Mouse (Mus musculus): Measurements from ENCODE around the gene Polr1c. TPM values are rescaled to one million over a fixed set of nuclear protein-coding genes. Genes with fewer than 3 reads are reported as not detected.

The Polr1c gene
- polyA plus RNA-seq, 1 experiment from 2014 or later = 91.8 TPM

GRCm38 (mm10) chr17:46241471-46241870 is 6.4 kb downstream of the Polr1c start:
- Histone ChIP-seq H3K36me3 (peaks cover 87% of the 10 kb centered on the region), H3K9ac (no peak overlapping the region)
- WGBS = 86% methylated on average over 11 of the region's 11 CpGs

GRCm38 (mm10) chr17:46239516-46240114 is 8.2 kb downstream of the Polr1c start:
- no peaks in the 10 kb centered on the region for H3K4me1 ChIP-seq
- no peaks in the 10 kb centered on the region for H3K27me3 ChIP-seq
- 94% methylated on average over 15 of the region's 15 CpGs for WGBS
- H3K4me3 ChIP-seq = no peak overlapping the region
- H3K9me3 ChIP-seq (replicated peaks) = no peaks in the 10 kb centered on the region
- no peak for ATAC-seq (ENCODE audit: low FRiP score)
- peaks cover 86% of the 10 kb centered on the region for H3K36me3 ChIP-seq
- H3K27ac ChIP-seq = no peak overlapping the region
- H3K4me2 ChIP-seq (replicated peaks) = no peak overlapping the region
- no peak overlapping the region for H3K9ac ChIP-seq

More at GRCm38 (mm10) chr17:46241471-46241870, 6.4 kb downstream of the Polr1c start:
- no peak for ATAC-seq (ENCODE audit: low FRiP score)
- Histone ChIP-seq H3K4me1 (peaks cover under 1% of the 10 kb centered on the region), H3K9me3 (replicated peaks) (no peaks in the 10 kb centered on the region), H3K4me2 (replicated peaks) (no peak overlapping the region), H3K4me3 (no peak overlapping the region), H3K27me3 (no peaks in the 10 kb centered on the region), H3K27ac (no peak overlapping the region)

- Histone ChIP-seq H3K36me3 (peaks cover 78% of the 10 kb centered on the region), H3K9ac (no peak overlapping the region), H3K27ac (no peak overlapping the region), H3K4me1 (no peaks in the 10 kb centered on the region), H3K9me3 (replicated peaks) (no peaks in the 10 kb centered on the region), H3K27me3 (no peaks in the 10 kb centered on the region), H3K4me2 (replicated peaks) (no peak overlapping the region), H3K4me3 (no peak overlapping the region)
- 87% methylated on average over 5 of the region's 5 CpGs for WGBS
- ATAC-seq (ENCODE audit: low FRiP score) = no peak
These were observed 10.4 kb downstream of the Polr1c start for GRCm38 (mm10) chr17:46237480-46237879.

- no peak overlapping the region for H3K27ac ChIP-seq
- no peaks in the 10 kb centered on the region for H3K9me3 ChIP-seq (replicated peaks)
- WGBS = 96% methylated on average over 6 of the region's 6 CpGs
- H3K4me1 ChIP-seq = no peaks in the 10 kb centered on the region
- H3K36me3 ChIP-seq = peaks cover 74% of the 10 kb centered on the region
- no peak overlapping the region for H3K9ac ChIP-seq
- no peak overlapping the region for H3K4me2 ChIP-seq (replicated peaks)
- ATAC-seq (ENCODE audit: low FRiP score) = no peak
- H3K27me3 ChIP-seq = no peaks in the 10 kb centered on the region
- no peak overlapping the region for H3K4me3 ChIP-seq
These were observed 10.8 kb downstream of the Polr1c start for GRCm38 (mm10) chr17:46237079-46237478.

- H3K27me3 ChIP-seq = no peaks in the 10 kb centered on the region
- peaks cover 71% of the 10 kb centered on the region for H3K36me3 ChIP-seq
- no peak overlapping the region for H3K27ac ChIP-seq
- no peaks in the 10 kb centered on the region for H3K9me3 ChIP-seq (replicated peaks)
- no peak overlapping the region for H3K4me2 ChIP-seq (replicated peaks)
- 94% methylated on average over 1 of the region's 1 CpGs for WGBS
- no peak overlapping the region for H3K4me3 ChIP-seq
- H3K9ac ChIP-seq = no peak overlapping the region
- no peak for ATAC-seq (ENCODE audit: low FRiP score)
- no peaks in the 10 kb centered on the region for H3K4me1 ChIP-seq
These were observed 11.8 kb downstream of the Polr1c start for GRCm38 (mm10) chr17:46236067-46236466.

GRCm38 (mm10) chr17:46227576-46227975 is 20.3 kb downstream of the Polr1c start:
- WGBS = 87% methylated on average over 7 of the region's 7 CpGs
- no peak for ATAC-seq (ENCODE audit: low FRiP score)
- Histone ChIP-seq H3K27ac (no peak overlapping the region), H3K27me3 (no peaks in the 10 kb centered on the region), H3K4me3 (no peak overlapping the region), H3K4me2 (replicated peaks) (no peak overlapping the region), H3K9ac (no peak overlapping the region), H3K36me3 (peaks cover 91% of the 10 kb centered on the region), H3K9me3 (replicated peaks) (no peaks in the 10 kb centered on the region), H3K4me1 (no peaks in the 10 kb centered on the region)

GRCm38 (mm10) chr17:46221601-46222000 is 26.3 kb downstream of the Polr1c start:
- no peak for ATAC-seq (ENCODE audit: low FRiP score)
- Histone ChIP-seq H3K27ac (no peak overlapping the region), H3K9me3 (replicated peaks) (no peaks in the 10 kb centered on the region), H3K36me3 (peaks cover 97% of the 10 kb centered on the region), H3K9ac (no peak overlapping the region), H3K4me2 (replicated peaks) (no peak overlapping the region), H3K4me3 (no peak overlapping the region), H3K27me3 (no peaks in the 10 kb centered on the region), H3K4me1 (no peaks in the 10 kb centered on the region)
- 94% methylated on average over 3 of the region's 3 CpGs for WGBS

GRCm38 (mm10) chr17:46210550-46210949 is 37.3 kb downstream of the Polr1c start:
- no peaks in the 10 kb centered on the region for H3K9me3 ChIP-seq (replicated peaks)
- H3K36me3 ChIP-seq = peaks cover 90% of the 10 kb centered on the region
- H3K4me3 ChIP-seq = no peak overlapping the region
- no peak overlapping the region for H3K9ac ChIP-seq
- H3K4me2 ChIP-seq (replicated peaks) = no peak overlapping the region
- H3K27me3 ChIP-seq = no peaks in the 10 kb centered on the region
- ATAC-seq (ENCODE audit: low FRiP score) = no peak
- 94% methylated on average over 3 of the region's 3 CpGs for WGBS
- H3K27ac ChIP-seq = no peak overlapping the region
- no peaks in the 10 kb centered on the region for H3K4me1 ChIP-seq

- peaks cover 57% of the 10 kb centered on the region for H3K36me3 ChIP-seq
- no peak for ATAC-seq (ENCODE audit: low FRiP score)
- no peaks in the 10 kb centered on the region for H3K27me3 ChIP-seq
- no peak overlapping the region for H3K9ac ChIP-seq
- no peak overlapping the region for H3K27ac ChIP-seq
- no peak overlapping the region for H3K4me2 ChIP-seq (replicated peaks)
- no peak overlapping the region for H3K4me3 ChIP-seq
- H3K4me1 ChIP-seq = peaks cover 15% of the 10 kb centered on the region
- H3K9me3 ChIP-seq (replicated peaks) = no peaks in the 10 kb centered on the region
These were observed 41.2 kb downstream of the Polr1c start for GRCm38 (mm10) chr17:46206676-46207075.

- H3K27me3 ChIP-seq = no peaks in the 10 kb centered on the region
- H3K27ac ChIP-seq = peak overlapping the region; percentile 87
- H3K4me1 ChIP-seq = peaks cover 22% of the 10 kb centered on the region
- no peaks in the 10 kb centered on the region for H3K9me3 ChIP-seq (replicated peaks)
- H3K36me3 ChIP-seq = peaks cover 38% of the 10 kb centered on the region
- no peak; the same call in 1 of the 2 replicates for ATAC-seq (ENCODE audit: low FRiP score)
- under 1% methylated on average over 20 of the region's 20 CpGs for WGBS
- peak overlapping the region; percentile 88 for H3K9ac ChIP-seq
- peak overlapping the region; percentile 94 for H3K4me2 ChIP-seq (replicated peaks)
- H3K4me3 ChIP-seq = peak overlapping the region; percentile 93
These were observed 44.8 kb downstream of the Polr1c start for GRCm38 (mm10) chr17:46203078-46203477.

GRCm38 (mm10) chr17:46202421-46203071 is 45.3 kb downstream of the Polr1c start, which contains the start of the genes Polh and Xpo5:
Gene Polh, minus strand, starts transcription at chr17:46202645.
Gene Xpo5, plus strand, starts transcription at chr17:46202782.
- under 1% methylated on average over 66 of the region's 66 CpGs for WGBS
- ATAC-seq (ENCODE audit: low FRiP score) = peak; percentile 95
- no peaks in the 10 kb centered on the region for H3K27me3 ChIP-seq

GRCm38 (mm10) chr17:46201151-46201550 is 46.7 kb downstream of the Polr1c start:
- H3K27me3 ChIP-seq = no peaks in the 10 kb centered on the region
- H3K9ac ChIP-seq = peak overlapping the region; percentile 88; the same call in 1 of the 2 replicates
- no peaks in the 10 kb centered on the region for H3K9me3 ChIP-seq (replicated peaks)
- WGBS = 71% methylated on average over 6 of the region's 6 CpGs
- peak overlapping the region; percentile 94 for H3K4me2 ChIP-seq (replicated peaks)
- no peak for ATAC-seq (ENCODE audit: low FRiP score)
- peaks cover 22% of the 10 kb centered on the region for H3K4me1 ChIP-seq
- no peak overlapping the region for H3K27ac ChIP-seq
- peaks cover 38% of the 10 kb centered on the region for H3K36me3 ChIP-seq
- peak overlapping the region; percentile 93; the same call in 1 of the 2 replicates for H3K4me3 ChIP-seq

More at GRCm38 (mm10) chr17:46202421-46203071, 45.3 kb downstream of the Polr1c start, which contains the start of the genes Polh and Xpo5:
- H3K27ac ChIP-seq = peak within 1 kb of the TSS; percentile 87
- H3K9ac ChIP-seq = peak within 1 kb of the TSS; percentile 88
- peak within 1 kb of the TSS; percentile 94 for H3K4me2 ChIP-seq (replicated peaks)
- peaks cover 22% of the 10 kb centered on the region for H3K4me1 ChIP-seq
- peak within 1 kb of the TSS; percentile 93 for H3K4me3 ChIP-seq
- H3K36me3 ChIP-seq = peaks cover 38% of the 10 kb centered on the region
- H3K9me3 ChIP-seq (replicated peaks) = no peaks in the 10 kb centered on the region

All from hindbrain, embryonic 12.5 days (tissue).